Mouse (Mus musculus): ENCODE measurements at regions not wholly inside any gene's neighbourhood (a gene's known extent, or its start where the extent isn't known, plus 50 kb on each side); places are given as distances from the start of the nearest gene placed in this dataset.

- H3K4me1 ChIP-seq (replicated peaks; ENCODE audit: control insufficient read depth, insufficient read depth): no peaks in the 10 kb centered on the region
- H3K4me2 ChIP-seq (replicated peaks; ENCODE audit: low read depth): no peak overlapping the region
- 48% methylated on average over 6 of the region's 6 CpGs for WGBS
- TF ChIP-seq CTCF (IDR thresholded peaks at IDR 0.05; ENCODE audit: low read depth) (no peak), EP300 (optimal IDR thresholded peaks at IDR 0.05) (no peak)
- H3K27ac ChIP-seq (replicated peaks): no peak overlapping the region
- ATAC-seq (ENCODE audit: low FRiP score, low TSS enrichment) (no peak), DNase-seq (ENCODE audit: low spot score) (no peak)
- H3K27me3 ChIP-seq (ENCODE audit: control insufficient read depth, insufficient read depth, low read length): no peaks in the 10 kb centered on the region
- H3K4me3 ChIP-seq (ENCODE audit: low read depth, low read length): no peak overlapping the region
- H3K9me3 ChIP-seq (ENCODE audit: control insufficient read depth, low read length): no peaks in the 10 kb centered on the region
- H3K36me3 ChIP-seq (ENCODE audit: control insufficient read depth, insufficient read depth, low read length): no peaks in the 10 kb centered on the region
- H3K9ac ChIP-seq (ENCODE audit: low read length): no peak overlapping the region
Observed at GRCm38 (mm10) chr2:131689996-131690395, 127.9 kb upstream of the Adra1d start.

GRCm38 (mm10) chr2:131688282-131688681 lies 126.2 kb upstream of the Adra1d start:
- 88% methylated on average over 2 of the region's 2 CpGs for WGBS
- no peak for ATAC-seq (ENCODE audit: low FRiP score, low TSS enrichment)
- Histone ChIP-seq H3K4me3 (ENCODE audit: low read depth, low read length) (no peak overlapping the region), H3K9me3 (ENCODE audit: control insufficient read depth, low read length) (no peaks in the 10 kb centered on the region), H3K9ac (ENCODE audit: low read length) (no peak overlapping the region), H3K27ac (replicated peaks) (no peak overlapping the region), H3K4me1 (replicated peaks; ENCODE audit: control insufficient read depth, insufficient read depth) (no peaks in the 10 kb centered on the region), H3K27me3 (ENCODE audit: control insufficient read depth, insufficient read depth, low read length) (no peaks in the 10 kb centered on the region), H3K4me2 (replicated peaks; ENCODE audit: low read depth) (no peak overlapping the region), H3K36me3 (ENCODE audit: control insufficient read depth, insufficient read depth, low read length) (no peaks in the 10 kb centered on the region)
- no peak for DNase-seq (ENCODE audit: low spot score)
- TF ChIP-seq EP300 (optimal IDR thresholded peaks at IDR 0.05) (no peak), CTCF (IDR thresholded peaks at IDR 0.05; ENCODE audit: low read depth) (no peak)

GRCm38 (mm10) chr2:131687449-131687848 lies 125.4 kb upstream of the Adra1d start:
- 81% methylated on average over 2 of the region's 2 CpGs for WGBS
- H3K4me3 ChIP-seq (ENCODE audit: low read depth, low read length): no peak overlapping the region
- TF ChIP-seq CTCF (IDR thresholded peaks at IDR 0.05; ENCODE audit: low read depth): no peak
- no peak for TF ChIP-seq EP300 (optimal IDR thresholded peaks at IDR 0.05)
- H3K4me1 ChIP-seq (replicated peaks; ENCODE audit: control insufficient read depth, insufficient read depth): no peaks in the 10 kb centered on the region
- H3K27ac ChIP-seq (replicated peaks): no peak overlapping the region
- no peak overlapping the region for H3K9ac ChIP-seq (ENCODE audit: low read length)
- H3K9me3 ChIP-seq (ENCODE audit: control insufficient read depth, low read length): no peaks in the 10 kb centered on the region
- no peaks in the 10 kb centered on the region for H3K36me3 ChIP-seq (ENCODE audit: control insufficient read depth, insufficient read depth, low read length)
- H3K27me3 ChIP-seq (ENCODE audit: control insufficient read depth, insufficient read depth, low read length): no peaks in the 10 kb centered on the region
- ATAC-seq (ENCODE audit: low FRiP score, low TSS enrichment) (no peak), DNase-seq (ENCODE audit: low spot score) (no peak)
- H3K4me2 ChIP-seq (replicated peaks; ENCODE audit: low read depth): no peak overlapping the region

- H3K36me3 ChIP-seq (ENCODE audit: control insufficient read depth, insufficient read depth, low read length): no peaks in the 10 kb centered on the region
- WGBS: 47% methylated on average over 2 of the region's 2 CpGs
Observed at GRCm38 (mm10) chr2:131686748-131687147, 124.7 kb upstream of the Adra1d start.

DNA sequence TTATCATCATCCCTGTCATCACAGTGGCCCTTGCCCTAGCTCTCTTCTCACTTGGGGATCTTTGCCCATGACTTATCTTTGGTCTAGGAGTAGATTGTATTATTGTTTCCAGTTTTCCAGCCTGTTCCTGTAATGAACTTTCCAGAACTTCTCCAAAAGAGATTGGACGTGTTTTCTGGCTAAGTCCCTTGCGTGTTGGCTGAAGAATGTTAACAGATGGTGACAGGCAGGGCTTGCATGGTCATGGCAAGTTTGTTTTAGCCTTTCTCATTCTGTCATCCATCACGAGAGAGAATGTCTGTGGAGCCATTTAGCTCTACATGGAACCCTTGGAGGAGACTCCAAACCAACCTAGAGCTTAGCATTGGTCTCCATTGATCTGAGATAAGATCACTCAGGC lies 123.2 kb upstream of the Adra1d start:
- Histone ChIP-seq H3K27me3 (ENCODE audit: control insufficient read depth, insufficient read depth, low read length) (no peaks in the 10 kb centered on the region), H3K4me1 (replicated peaks; ENCODE audit: control insufficient read depth, insufficient read depth) (no peaks in the 10 kb centered on the region), H3K36me3 (ENCODE audit: control insufficient read depth, insufficient read depth, low read length) (no peaks in the 10 kb centered on the region), H3K9me3 (ENCODE audit: control insufficient read depth, low read length) (no peaks in the 10 kb centered on the region), H3K9ac (ENCODE audit: low read length) (no peak overlapping the region), H3K4me2 (replicated peaks; ENCODE audit: low read depth) (no peak overlapping the region), H3K27ac (replicated peaks) (no peak overlapping the region), H3K4me3 (ENCODE audit: low read depth, low read length) (no peak overlapping the region)
- WGBS: 69% methylated on average over 3 of the region's 3 CpGs
- TF ChIP-seq EP300 (optimal IDR thresholded peaks at IDR 0.05): no peak
- no peak for TF ChIP-seq CTCF (IDR thresholded peaks at IDR 0.05; ENCODE audit: low read depth)
- no peak for ATAC-seq (ENCODE audit: low FRiP score, low TSS enrichment)
- no peak for DNase-seq (ENCODE audit: low spot score)

More at GRCm38 (mm10) chr2:131686748-131687147, 124.7 kb upstream of the Adra1d start:
- Histone ChIP-seq H3K27ac (replicated peaks) (no peak overlapping the region), H3K9me3 (ENCODE audit: control insufficient read depth, low read length) (no peaks in the 10 kb centered on the region), H3K27me3 (ENCODE audit: control insufficient read depth, insufficient read depth, low read length) (no peaks in the 10 kb centered on the region), H3K4me1 (replicated peaks; ENCODE audit: control insufficient read depth, insufficient read depth) (no peaks in the 10 kb centered on the region), H3K4me3 (ENCODE audit: low read depth, low read length) (no peak overlapping the region), H3K4me2 (replicated peaks; ENCODE audit: low read depth) (no peak overlapping the region), H3K9ac (ENCODE audit: low read length) (no peak overlapping the region)
- no peak for TF ChIP-seq EP300 (optimal IDR thresholded peaks at IDR 0.05)
- TF ChIP-seq CTCF (IDR thresholded peaks at IDR 0.05; ENCODE audit: low read depth): no peak
- DNase-seq (ENCODE audit: low spot score): no peak
- no peak for ATAC-seq (ENCODE audit: low FRiP score, low TSS enrichment)

DNA sequence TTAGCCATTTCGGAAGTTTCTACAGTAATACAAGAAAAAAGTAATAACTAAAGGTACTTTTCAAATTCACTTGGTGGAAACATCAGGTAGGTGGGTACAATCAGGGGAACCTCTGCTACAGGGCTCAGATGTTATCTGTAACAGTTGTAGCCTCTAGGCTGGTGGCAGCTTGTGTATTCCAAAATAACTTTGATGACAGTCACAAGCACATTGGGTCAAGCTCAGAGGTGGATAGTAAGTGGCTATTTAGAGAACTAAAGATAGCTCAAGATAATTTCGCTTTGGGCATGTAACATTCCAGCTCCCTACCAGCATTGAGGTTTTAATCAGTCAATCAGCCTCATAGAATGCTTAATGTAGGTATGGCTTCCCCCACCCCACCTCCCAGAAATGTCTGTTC lies 121.7 kb upstream of the Adra1d start:
- WGBS: 79% methylated on average over 2 of the region's 2 CpGs
- Histone ChIP-seq H3K4me3 (ENCODE audit: low read depth, low read length) (no peak overlapping the region), H3K4me2 (replicated peaks; ENCODE audit: low read depth) (no peak overlapping the region), H3K4me1 (replicated peaks; ENCODE audit: control insufficient read depth, insufficient read depth) (no peaks in the 10 kb centered on the region), H3K27ac (replicated peaks) (no peak overlapping the region), H3K36me3 (ENCODE audit: control insufficient read depth, insufficient read depth, low read length) (no peaks in the 10 kb centered on the region), H3K9ac (ENCODE audit: low read length) (no peak overlapping the region), H3K9me3 (ENCODE audit: control insufficient read depth, low read length) (no peaks in the 10 kb centered on the region), H3K27me3 (ENCODE audit: control insufficient read depth, insufficient read depth, low read length) (no peaks in the 10 kb centered on the region)
- DNase-seq (ENCODE audit: low spot score) (no peak), ATAC-seq (ENCODE audit: low FRiP score, low TSS enrichment) (no peak)
- TF ChIP-seq EP300 (optimal IDR thresholded peaks at IDR 0.05) (no peak), CTCF (IDR thresholded peaks at IDR 0.05; ENCODE audit: low read depth) (no peak)

All from stomach, postnatal 0 days (tissue).